Mouse (Mus musculus) liver, embryonic 14.5 days (tissue): ENCODE measurements at regions not wholly inside any gene's neighbourhood (a gene's known extent, or its start where the extent isn't known, plus 50 kb on each side); places are given as distances from the start of the nearest gene placed in this dataset.

Source experiments
- CTCF ChIP-seq: IDR thresholded peaks from 2 replicates; pipeline ENCODE4 v1.5.1; 2016; ENCODE audit warnings: antibody characterized with exemption, low read depth, control low read depth
- EP300 ChIP-seq: IDR thresholded peaks from 2 replicates; pipeline ENCODE4 v1.6.1; 2016; ENCODE audit warnings: antibody characterized with exemption, low read depth

GRCm38 (mm10) chr4:87668314-87668713 lies 364.9 kb downstream of the Mllt3 start:
- TF ChIP-seq CTCF (no peak), EP300 (no peak)
